Mouse (Mus musculus): ENCODE measurements at regions not wholly inside any gene's neighbourhood (a gene's known extent, or its start where the extent isn't known, plus 50 kb on each side); places are given as distances from the start of the nearest gene placed in this dataset.

DNA sequence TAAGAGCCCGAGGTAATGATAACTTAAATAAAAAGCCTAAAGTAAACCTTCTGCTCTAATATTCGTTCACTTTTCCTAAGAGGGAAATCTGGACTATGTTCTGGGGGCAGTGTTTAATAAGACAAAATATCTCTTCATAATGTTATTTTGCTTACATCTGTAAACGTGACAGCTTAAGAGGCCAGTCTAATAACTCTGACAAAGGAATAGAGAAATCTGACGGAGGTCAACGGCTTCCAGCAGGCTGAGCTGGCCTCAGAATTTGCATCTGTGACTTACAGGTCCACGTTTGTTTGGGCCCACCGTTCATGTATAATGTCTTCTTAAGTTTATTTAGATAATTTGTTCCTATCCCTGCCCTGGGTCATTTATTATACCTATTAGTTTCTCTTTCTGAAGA, 99.6 kb upstream of the Fam241a start:
- DNase-seq (ENCODE audit: low spot score), result no peak

DNA sequence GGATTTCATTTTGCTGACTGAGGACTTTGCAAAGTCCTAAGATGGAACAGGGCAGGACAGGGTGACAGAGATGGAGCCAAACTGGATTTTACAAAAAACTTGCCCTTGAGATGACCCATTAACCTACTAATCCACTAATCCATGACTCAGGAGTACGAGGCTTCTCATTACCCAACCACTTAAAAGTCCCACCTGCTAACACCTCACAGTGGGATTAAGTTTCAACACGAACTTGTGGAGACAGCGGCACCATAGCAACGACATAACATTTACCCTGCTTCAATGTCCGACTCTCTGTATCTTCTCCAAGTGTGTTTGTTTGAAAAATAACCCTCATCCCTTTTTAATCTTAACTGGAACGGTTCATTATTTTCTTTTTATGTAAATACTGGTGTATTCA, 91.5 kb upstream of the Fam241a start:
- DNase-seq (ENCODE audit: low spot score), result no peak

DNA sequence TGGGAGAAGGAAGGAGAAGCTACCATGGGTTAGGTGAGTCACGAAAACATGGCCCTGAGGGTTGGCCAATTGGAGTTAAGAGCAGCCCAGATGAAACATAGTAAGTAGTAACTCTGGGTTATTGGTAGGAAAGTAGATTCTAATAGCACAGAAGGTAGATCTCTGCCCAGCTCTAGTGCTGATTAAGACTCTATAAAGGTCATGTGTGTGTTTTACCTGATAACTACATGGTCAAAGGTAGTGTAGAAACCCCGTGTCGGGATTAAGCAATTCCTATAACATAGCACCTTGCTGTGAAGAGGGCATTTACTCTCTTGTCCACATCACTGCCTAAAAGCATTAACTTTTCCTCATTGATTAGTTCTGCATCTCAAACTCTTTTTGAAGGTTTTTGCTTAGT, 89.0 kb upstream of the Fam241a start:
- DNase-seq (ENCODE audit: low spot score), result no peak

DNA sequence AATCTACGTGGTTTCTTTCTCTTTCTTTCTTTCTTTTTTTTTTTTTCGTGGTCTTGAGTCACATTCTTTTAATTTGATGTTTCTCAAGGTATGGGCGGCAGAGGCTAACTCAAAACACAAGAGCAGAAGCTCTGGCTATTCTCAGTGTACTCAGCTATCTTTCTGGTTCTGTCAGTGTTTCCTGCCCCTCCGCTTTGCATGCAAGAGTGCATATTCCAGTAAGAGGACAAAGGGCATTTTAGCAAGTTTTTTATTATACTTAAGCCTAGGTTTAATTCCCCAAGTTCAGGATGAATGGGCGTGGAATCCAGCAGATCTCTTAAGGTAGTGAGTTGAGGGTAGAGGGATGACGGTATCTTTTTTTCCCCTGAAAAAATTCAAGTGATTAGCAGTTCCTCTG, 81.1 kb upstream of the Fam241a start:
- no peak for DNase-seq (ENCODE audit: low spot score)

DNA sequence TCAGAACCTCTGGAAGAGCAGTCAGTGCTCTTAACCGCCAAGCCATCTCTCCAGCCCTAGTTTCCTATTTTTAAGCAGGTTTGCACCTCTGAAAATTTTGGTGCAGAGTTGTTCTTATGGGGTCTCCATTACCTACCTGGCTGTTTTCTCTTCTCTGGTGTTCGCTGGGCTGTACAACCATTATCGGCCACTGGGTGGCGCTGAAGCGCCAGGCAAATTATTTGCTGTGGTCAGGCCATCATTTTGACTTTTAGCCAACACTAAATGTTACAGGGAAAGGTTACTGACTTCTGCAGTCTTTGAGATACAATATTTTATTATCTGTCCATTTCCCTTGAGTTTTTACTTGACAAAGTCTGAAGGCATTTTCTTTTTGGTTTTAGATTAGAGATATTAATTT, 74.8 kb upstream of the Fam241a start:
- peak; percentile 29 for DNase-seq (ENCODE audit: low spot score)

DNA sequence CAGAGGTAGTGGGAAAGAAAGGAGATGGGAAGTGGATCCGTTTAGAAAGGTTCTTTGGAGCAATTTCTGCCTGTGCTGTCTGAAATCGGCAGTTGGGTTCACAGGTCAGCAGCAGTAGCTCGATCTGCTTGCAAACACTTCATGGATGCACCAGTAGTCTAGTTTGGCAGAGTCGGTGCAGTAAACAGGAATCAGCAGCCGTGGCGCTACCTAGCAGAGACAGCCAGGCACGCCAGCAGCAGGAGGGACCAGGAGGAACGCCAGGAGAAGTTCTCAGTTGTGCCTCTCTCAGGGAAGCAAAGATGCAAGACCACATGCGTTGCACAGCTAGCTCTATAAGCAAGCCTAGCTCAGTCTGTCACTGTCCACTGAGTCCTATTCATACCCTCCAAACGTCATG, 71.0 kb upstream of the Fam241a start:
- no peak for DNase-seq (ENCODE audit: low spot score)

DNA sequence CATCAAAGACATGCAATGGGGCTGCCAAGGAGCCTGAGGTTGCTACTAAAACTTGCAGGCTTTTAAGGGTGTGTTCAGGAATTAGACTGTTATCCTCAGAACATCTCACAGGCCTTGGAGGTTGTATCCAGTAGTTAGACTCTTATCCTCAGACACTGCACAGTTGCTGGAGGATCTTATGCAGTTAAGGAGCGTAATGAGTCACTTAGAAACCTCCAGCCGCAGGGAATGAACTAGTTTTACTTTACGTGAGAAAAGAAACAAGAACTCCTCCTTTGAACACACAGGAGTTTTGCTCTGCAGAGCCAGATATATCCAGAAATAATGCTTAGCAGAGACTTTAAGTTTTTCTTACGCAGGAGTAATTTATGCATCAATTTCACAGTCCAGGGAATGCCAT, 70.1 kb upstream of the Fam241a start:
- DNase-seq (ENCODE audit: low spot score), result no peak

DNA sequence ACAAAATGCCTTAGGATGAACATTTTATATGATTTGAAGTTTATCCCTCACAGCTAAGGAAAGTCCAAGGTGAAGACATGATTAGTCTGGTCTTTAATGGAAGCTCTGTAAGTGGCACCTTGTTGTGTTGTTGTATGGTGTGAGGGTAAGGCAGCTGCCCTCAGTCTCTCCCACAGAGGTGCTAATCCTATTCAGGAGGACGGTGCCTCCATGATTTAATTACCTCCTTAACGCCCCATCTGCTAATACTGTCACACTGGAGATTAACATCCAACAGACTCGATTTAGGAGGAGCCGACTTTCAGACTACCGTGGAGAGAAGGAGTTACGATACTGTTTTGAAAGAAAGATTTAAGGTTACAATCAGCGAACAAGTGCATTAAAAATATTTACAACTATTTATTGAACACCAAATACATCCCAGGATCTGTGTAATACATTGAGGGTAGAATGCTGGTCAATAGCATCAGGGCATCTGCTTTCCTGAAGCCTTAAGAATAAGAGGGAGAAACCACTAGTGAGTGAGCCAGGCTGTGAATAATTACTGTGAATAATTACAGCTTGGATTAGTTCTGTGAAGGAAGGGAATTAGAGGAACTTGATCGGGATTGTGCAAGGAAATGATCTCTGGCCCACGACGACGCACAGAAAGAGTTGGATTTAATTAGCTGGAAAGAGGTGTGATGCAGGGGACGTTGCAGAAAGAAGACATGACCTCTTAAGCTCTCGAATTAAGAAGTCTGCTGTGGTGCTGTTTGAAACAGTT, 63.0 kb upstream of the Fam241a start:
- DNase-seq (ENCODE audit: low spot score), result no peak

DNA sequence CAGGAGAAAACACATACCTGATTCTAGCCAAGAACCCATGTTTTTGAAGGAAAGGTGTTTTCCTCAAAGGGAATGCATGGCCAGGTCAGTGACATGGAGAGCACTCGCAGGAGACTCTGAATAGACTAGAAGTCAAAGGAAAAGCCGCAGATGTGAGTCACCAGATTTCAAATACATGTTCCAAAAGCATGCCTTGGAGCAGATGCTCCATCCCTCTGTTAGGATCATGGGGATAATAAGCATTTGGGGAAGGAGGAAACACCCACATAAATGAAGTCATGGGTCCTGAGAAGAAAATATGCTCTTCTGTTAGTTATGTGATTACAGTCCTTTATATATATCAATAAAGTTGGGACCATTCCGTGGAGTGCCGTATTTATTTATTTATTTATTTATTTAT, 58.7 kb upstream of the Fam241a start:
- DNase-seq (ENCODE audit: low spot score), result no peak

DNA sequence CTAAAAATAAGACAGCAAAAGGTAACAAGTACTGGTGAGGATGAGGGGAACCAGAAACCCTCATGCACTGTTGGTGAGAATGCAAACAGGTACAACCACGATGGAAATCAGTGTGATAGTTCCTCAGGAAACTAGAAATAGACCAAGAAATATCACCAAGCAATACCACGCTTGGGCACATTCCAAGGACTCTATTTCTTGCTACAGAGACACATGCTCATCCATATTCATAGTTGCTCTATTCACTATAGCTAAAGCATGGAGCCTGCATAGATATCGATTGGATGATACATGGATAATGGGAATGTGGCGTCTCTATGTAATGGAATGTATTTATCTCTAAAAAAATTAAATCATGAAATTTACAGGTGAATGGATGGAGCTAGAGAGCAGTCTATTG, 57.5 kb upstream of the Fam241a start:
- no peak for DNase-seq (ENCODE audit: low spot score)

DNA sequence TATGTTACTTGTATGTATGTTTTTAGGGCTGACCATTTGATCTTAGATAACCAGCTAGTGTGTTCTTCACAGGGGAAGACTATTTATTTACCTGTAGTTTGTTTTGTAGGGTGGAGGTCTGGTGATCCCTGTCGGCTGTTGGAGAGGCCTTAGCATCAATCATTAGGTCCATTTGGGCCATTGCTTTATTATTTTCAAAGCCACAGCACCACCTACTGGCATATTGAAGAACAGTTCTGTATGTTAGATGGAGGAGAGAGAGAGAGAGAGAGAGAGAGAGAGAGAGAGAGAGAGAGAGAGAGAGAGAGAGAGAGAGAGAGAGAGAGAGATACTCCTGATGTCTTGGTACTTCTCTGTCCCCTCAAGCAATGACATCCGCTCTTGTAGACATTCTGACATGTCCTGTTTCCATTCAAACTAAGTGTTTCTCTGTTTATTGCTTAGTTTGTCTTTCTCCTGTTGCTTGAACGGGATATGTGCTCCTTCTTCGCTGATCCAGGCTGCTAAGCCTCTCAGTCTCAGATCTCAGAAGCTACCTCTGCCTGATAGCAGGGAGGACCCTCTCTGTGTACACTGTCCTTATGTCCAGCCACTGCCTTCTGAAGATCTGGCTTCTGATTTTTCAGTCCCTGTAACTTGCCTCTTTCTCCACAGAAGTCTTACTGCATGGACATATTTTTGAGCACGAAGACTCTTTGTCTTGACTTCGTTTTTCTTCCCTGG, 52.9 kb upstream of the Fam241a start:
- no peak for DNase-seq (ENCODE audit: low spot score)

DNA sequence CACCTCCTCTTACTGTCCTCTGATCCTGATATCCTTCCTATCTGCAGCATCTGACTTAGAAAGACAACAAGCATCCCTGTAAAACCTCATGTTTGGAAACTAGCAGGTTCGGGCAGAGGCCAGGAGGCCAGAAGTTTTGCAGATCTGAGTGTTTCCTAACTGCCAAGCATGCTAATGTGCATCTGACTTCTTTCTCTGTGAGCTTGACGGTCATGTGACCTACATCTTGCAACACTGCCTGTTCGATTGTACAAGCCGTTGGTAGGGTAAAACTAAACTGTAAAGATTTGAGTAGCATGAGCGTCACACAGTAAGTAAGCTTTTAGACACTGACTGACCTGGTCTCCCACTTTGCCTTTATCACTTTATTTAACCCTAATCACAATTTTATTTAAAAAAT, 52.2 kb upstream of the Fam241a start:
- DNase-seq (ENCODE audit: low spot score), result no peak

Measured in urinary bladder, adult 2 months (tissue).